Mouse (Mus musculus) c-Kit-positive CD71-positive TER-119-negative erythroid progenitor cells, embryonic 14.5 days (primary cell): ENCODE data around the gene H2al1g.
"Not testable (repeated sequence)": the region's sequence is repeated elsewhere in the genome, so short reads cannot be mapped to it uniquely, and the experiment has no call there.

Experiments
- DNase-seq: peaks from one replicate; pipeline ENCODE4 v3.0.0-alpha.2; 2013; ENCODE audit warnings: low read depth

H2al1g gene

DNA sequence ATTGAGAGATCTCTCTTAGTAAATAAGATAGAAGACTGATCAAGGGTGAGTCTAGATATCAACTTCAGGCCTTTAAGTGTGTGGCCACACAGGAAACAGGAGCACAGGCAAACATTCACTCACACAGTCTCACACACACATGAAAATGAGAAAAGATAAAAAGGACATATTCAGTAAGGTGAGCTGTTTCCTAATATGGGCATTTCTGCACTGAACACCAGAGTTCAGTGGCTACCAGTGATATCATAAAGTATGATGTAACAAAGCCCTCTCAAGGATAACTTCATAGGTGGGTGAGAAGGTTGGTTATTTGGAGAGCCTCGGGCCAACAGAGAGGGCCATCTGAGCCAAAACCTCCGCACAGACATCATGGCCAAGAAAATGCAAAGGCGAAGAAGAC, at the start of gene H2al1g:
Gene H2al1g (plus strand): TSS at position 301 of the 400 bp plus-strand sequence.
- not testable (repeated sequence) for DNase-seq

DNA sequence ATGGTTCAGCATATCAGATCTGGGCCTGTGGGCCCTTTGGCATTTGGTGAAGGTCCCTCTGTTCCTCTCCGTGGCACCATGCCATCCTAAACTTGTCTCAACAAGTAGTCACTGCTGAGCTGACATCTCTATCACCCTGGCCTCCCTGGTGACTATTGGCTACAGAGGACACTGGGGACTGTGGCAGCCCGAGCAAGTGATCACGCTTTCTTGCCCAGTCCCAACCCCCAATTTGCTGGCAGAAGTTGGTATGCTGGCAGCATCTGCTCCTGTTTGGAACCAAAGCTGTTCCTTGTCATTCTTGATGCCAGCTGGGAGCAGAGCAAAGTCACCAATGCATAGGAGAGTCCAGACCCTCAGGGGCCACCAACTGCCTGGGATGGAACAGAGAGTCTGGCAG, 49.0 kb upstream of the H2al1g start:
- DNase-seq: no peak

DNA sequence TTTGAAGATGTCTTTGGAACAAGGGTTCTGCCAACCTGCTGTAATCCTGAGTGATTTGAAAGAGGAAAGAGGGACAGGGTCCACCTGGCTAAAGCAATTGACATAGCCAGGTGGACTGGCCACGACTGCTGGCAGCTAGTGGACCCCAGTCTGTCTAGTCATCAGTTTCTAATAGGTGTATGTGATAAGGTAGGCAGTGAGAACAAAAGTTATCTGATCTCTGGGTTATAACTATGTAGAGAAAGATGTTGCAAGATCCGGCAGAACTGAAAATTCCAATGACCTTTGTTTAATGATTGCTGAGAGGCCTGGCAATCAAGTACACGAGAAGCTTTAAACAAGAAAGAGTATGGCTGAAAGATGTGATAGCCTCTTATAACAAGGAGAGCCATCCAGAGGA, 44.9 kb upstream of the H2al1g start:
- no peak for DNase-seq

DNA sequence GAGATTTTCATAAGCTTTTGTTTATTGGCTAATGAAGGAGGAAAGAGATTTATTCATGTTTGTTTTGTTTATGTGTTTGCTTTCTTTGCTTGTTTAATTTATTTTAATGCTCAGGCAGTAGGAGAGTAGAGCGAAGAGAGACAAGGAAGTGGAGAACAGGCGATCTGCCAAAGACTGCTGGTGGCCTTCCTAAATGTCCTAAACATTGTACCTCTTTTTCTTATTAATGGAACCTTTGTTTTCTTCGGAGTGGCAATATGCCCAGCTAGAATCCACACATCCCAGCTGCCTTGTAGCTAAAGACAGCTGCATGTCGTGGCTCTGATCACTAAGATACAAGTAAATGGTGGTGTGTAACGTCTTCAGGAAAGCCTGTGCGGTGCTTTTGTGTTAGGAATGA, 41.0 kb upstream of the H2al1g start:
- DNase-seq: no peak

DNA sequence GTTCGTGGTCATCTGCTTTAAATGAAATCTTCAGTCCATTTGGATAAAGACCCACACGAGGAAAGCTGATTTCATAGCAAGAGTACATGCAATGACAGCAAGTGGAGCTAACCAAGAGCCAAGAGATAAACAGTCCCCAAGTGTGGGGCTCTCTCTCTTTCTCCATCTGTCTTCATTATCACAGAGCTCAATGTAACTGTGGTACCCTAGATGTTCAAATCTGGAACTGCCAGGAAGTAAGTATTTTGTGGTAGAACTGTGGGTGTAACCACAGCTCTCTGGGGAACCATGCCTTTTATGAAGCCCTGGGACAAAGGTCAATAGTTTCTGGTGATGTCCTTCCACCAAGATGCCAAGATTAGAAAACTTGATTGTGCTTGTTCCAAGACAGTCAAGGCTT, 37.3 kb upstream of the H2al1g start:
- no peak for DNase-seq

DNA sequence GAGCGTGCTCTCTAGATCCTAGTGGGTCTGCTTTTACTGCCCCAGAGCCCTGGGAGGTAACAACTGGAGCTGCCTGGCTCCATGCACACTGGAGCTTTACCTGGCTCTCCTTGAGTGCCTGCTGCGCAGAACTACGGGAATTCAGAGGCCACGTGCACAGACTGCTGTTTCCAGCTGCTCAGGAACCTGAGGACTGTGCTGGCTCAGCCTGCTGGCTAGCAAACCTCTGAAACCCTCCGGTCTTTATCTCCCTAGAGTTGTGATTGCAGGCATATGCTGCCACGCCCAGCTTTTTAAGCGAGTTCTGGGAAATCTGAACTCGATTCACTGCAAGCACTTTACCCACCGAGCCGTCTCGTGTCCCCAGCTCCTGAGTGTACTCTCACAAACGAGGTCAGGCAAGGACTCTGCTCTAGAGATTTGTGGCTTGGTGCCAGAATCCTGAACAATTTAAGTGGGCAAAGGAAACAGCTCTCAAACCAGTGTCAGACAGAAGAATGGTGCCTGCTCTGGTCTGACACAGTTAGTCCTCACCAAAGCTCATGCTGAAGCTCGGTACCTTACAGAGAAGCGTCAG, 29.7 kb upstream of the H2al1g start:
- no peak for DNase-seq

DNA sequence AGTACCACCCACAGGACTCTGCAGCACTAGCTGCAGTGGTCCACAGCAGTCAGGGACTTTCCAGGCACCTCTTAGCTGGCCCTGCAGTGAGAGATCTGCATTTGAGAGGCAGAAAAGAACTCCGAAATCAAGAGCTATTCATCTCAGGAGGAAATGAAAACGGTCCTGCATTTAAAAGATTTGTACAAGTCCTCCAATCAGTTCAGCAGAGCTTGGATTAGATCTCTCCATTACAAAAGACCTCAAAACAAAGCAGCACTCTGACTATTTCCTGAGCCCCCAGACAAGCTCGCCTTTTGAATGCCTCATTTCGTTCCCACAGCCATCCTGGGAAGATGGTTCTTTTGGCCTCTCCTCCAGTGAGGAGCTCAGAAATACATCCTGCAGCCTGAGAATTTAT, 28.8 kb upstream of the H2al1g start:
- DNase-seq: no peak

DNA sequence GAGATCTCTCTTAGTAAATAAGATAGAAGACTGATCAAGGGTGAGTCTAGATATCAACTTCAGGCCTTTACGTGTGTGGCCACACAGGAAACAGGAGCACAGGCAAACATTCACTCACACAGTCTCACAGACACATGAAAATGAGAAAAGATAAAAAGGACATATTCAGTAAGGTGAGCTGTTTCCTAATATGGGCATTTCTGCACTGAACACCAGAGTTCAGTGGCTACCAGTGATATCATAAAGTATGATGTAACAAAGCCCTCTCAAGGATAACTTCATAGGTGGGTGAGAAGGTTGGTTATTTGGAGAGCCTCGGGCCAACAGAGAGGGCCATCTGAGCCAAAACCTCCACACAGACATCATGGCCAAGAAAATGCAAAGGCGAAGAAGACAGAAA, 19.1 kb upstream of the H2al1g start, which contains the start of gene H2al1a:
Gene H2al1a (plus strand): TSS at position 301 of the 400 bp plus-strand sequence.
- not testable (repeated sequence) for DNase-seq

DNA sequence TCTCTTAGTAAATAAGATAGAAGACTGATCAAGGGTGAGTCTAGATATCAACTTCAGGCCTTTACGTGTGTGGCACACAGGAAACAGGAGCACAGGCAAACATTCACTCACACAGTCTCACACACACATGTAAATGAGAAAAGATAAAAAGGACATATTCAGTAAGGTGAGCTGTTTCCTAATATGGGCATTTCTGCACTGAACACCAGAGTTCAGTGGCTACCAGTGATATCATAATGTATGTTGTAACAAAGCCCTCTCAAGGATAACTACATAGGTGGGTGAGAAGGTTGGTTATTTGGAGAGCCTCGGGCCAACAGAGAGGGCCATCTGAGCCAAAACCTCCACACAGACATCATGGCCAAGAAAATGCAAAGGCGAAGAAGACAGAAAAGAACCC, 15.9 kb upstream of the H2al1g start, which contains the start of gene H2al1b:
Gene H2al1b (plus strand): TSS at position 301 of the 400 bp plus-strand sequence.
- DNase-seq: not testable (repeated sequence)

DNA sequence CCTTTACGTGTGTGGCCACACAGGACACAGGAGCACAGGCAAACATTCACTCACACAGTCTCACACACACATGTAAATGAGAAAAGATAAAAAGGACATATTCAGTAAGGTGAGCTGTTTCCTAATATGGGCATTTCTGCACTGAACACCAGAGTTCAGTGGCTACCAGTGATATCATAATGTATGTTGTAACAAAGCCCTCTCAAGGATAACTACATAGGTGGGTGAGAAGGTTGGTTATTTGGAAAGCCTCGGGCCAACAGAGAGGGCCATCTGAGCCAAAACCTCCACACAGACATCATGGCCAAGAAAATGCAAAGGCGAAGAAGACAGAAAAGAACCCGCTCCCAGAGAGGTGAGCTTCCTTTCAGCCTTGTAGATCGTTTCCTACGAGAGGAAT, 12.7 kb upstream of the H2al1g start, which contains the start of gene H2al1c:
Gene H2al1c (plus strand): TSS at position 301 of the 400 bp plus-strand sequence.
- DNase-seq: not testable (repeated sequence)

DNA sequence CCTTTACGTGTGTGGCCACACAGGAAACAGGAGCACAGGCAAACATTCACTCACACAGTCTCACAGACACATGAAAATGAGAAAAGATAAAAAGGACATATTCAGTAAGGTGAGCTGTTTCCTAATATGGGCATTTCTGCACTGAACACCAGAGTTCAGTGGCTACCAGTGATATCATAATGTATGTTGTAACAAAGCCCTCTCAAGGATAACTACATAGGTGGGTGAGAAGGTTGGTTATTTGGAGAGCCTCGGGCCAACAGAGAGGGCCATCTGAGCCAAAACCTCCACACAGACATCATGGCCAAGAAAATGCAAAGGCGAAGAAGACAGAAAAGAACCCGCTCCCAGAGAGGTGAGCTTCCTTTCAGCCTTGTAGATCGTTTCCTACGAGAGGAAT, 9.5 kb upstream of the H2al1g start, which contains the start of gene H2al1d:
Gene H2al1d (plus strand): TSS at position 301 of the 400 bp plus-strand sequence.
- DNase-seq: not testable (repeated sequence)

DNA sequence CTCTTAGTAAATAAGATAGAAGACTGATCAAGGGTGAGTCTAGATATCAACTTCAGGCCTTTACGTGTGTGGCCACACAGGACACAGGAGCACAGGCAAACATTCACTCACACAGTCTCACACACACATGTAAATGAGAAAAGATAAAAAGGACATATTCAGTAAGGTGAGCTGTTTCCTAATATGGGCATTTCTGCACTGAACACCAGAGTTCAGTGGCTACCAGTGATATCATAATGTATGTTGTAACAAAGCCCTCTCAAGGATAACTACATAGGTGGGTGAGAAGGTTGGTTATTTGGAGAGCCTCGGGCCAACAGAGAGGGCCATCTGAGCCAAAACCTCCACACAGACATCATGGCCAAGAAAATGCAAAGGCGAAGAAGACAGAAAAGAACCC, 6.4 kb upstream of the H2al1g start, which contains the start of gene H2al1e:
Gene H2al1e (plus strand): TSS at position 301 of the 400 bp plus-strand sequence.
- not testable (repeated sequence) for DNase-seq

DNA sequence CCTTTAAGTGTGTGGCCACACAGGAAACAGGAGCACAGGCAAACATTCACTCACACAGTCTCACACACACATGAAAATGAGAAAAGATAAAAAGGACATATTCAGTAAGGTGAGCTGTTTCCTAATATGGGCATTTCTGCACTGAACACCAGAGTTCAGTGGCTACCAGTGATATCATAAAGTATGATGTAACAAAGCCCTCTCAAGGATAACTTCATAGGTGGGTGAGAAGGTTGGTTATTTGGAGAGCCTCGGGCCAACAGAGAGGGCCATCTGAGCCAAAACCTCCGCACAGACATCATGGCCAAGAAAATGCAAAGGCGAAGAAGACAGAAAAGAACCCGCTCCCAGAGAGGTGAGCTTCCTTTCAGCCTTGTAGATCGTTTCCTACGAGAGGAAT, 3.2 kb upstream of the H2al1g start, which contains the start of gene H2al1f:
Gene H2al1f (plus strand): TSS at position 301 of the 400 bp plus-strand sequence.
- not testable (repeated sequence) for DNase-seq

DNA sequence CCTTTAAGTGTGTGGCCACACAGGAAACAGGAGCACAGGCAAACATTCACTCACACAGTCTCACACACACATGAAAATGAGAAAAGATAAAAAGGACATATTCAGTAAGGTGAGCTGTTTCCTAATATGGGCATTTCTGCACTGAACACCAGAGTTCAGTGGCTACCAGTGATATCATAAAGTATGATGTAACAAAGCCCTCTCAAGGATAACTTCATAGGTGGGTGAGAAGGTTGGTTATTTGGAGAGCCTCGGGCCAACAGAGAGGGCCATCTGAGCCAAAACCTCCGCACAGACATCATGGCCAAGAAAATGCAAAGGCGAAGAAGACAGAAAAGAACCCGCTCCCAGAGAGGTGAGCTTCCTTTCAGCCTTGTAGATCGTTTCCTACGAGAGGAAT, 3.1 kb downstream of the H2al1g start, which contains the start of gene H2al1h:
Gene H2al1h (plus strand): TSS at position 301 of the 400 bp plus-strand sequence.
- DNase-seq: not testable (repeated sequence)

DNA sequence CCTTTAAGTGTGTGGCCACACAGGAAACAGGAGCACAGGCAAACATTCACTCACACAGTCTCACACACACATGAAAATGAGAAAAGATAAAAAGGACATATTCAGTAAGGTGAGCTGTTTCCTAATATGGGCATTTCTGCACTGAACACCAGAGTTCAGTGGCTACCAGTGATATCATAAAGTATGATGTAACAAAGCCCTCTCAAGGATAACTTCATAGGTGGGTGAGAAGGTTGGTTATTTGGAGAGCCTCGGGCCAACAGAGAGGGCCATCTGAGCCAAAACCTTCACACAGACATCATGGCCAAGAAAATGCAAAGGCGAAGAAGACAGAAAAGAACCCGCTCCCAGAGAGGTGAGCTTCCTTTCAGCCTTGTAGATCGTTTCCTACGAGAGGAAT, 6.3 kb downstream of the H2al1g start, which contains the start of gene H2al1i:
Gene H2al1i (plus strand): TSS at position 301 of the 400 bp plus-strand sequence.
- not testable (repeated sequence) for DNase-seq

DNA sequence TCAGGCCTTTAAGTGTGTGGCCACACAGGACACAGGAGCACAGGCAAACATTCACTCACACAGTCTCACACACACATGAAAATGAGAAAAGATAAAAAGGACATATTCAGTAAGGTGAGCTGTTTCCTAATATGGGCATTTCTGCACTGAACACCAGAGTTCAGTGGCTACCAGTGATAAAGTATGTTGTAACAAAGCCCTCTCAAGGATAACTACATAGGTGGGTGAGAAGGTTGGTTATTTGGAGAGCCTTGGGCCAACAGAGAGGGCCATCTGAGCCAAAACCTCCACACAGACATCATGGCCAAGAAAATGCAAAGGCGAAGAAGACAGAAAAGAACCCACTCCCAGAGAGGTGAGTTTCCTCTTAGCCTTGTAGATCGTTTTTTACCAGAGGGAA, 9.5 kb downstream of the H2al1g start, which contains the start of gene H2al1j:
Gene H2al1j (plus strand): TSS at position 301 of the 400 bp plus-strand sequence.
- not testable (repeated sequence) for DNase-seq

DNA sequence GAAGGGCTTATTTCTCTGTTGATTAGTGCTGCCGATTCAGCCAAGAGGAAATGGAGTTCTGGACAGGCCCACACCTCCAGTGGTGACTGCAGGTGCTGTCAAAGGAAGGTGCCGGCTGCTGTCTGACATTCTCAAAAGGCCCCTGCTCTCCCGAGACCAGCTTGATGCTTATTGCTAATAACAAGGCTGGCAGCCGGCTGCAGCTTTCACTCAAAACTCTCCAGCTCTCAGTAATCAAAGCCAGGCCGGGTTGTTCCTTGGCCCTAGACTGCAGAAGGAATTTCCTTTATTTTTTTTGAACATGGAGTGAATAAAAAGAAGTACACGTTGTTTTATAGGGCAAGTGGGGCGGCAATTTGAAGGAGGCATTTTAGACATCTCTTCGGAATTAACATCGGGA, 27.7 kb downstream of the H2al1g start:
- no peak for DNase-seq

DNA sequence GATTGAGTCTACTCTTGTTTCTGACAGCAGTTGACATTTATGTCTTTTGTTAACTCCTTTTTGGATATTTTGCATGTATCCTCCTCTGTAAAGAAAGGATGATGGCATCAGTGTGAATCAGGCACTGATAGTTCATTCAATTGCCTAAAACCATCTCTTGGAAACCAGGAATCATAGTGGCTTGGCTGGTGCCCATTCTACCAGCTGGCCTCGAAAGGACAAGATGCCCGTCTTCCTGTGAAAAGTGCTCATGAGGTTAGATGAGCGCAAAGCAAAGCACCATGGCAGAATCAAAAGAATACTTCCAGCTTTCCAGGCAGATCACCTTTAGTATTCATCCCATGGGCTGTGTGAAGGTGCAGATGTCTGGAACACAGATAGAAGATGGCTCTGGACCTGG, 28.7 kb downstream of the H2al1g start:
- DNase-seq: no peak

DNA sequence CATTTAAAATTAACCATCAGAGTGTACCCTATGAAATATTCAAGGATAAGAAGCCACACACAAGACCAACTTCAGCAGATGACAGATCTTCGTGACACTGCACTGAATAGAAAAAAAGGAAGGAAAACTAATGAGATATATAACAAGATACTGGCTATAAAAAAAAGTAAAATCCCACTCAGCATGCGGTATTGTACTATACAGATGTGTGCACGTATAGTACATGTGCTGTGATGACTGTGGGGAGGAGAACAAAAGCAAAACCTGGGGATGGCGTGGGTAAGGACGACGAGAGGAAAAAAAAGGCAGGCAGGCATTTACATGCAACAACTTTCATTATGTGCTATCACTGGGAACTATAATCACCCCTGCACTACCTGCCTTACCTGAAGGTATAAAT, 42.8 kb downstream of the H2al1g start:
- no peak for DNase-seq

DNA sequence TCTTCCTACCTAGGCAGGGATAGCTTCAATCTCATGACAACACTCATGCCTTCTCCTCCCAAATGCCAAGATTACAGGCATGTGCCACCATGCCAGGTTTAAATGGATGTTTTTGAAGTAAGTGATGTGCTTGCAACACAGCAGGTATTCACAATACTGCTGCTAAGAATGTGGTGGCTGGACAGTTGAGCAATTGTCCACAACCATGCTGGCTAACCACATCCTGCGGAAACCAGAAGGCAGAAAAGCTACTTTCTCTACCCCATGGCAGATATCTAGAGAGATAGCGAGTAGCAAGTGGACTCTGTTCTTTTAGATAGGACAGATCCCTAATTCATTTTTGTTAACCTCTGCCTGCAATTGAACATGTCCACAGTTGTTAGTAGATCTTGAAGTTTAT, 43.2 kb downstream of the H2al1g start:
- DNase-seq: no peak

DNA sequence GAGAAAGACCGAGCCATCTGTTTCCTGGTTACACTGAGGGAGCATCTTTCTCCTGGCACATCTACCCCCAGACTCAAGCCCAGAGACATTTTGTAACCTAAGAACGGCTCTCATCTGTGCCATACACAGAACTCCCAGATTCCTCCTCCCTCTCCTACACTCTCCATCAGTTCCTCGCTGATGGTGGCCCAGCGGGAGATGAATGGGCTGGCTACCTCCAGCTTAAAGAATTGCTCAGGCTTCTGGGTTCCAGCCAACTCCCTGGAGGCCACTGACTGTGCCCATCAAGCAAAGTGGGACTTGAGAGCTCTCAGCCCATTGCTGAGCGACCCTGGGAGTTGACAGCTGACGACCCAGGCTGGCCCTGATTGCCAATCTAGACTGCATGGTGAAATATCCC, 45.8 kb downstream of the H2al1g start:
- no peak for DNase-seq

DNA sequence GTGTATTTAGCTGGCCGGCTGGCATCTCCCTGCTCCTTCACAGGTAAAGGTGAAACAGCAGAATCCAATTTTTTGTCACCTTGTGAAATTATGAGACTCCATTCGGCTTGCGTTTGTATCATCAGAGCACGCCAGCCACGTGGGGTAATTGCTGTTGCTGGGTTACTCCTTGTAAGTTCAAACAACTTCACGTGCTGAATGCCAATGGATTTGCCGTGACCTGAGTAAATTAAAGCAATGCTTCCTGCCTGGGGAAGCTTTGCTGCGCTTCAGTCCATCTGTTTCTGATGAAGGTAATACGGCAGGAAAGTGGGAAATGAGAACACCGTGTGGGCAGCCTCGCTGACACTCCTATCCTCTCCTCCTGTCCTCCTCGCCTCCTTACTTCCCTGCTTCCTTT, 47.1 kb downstream of the H2al1g start:
- no peak for DNase-seq
